Mouse (Mus musculus): Measurements from ENCODE around the gene AL732309.1.

DNA sequence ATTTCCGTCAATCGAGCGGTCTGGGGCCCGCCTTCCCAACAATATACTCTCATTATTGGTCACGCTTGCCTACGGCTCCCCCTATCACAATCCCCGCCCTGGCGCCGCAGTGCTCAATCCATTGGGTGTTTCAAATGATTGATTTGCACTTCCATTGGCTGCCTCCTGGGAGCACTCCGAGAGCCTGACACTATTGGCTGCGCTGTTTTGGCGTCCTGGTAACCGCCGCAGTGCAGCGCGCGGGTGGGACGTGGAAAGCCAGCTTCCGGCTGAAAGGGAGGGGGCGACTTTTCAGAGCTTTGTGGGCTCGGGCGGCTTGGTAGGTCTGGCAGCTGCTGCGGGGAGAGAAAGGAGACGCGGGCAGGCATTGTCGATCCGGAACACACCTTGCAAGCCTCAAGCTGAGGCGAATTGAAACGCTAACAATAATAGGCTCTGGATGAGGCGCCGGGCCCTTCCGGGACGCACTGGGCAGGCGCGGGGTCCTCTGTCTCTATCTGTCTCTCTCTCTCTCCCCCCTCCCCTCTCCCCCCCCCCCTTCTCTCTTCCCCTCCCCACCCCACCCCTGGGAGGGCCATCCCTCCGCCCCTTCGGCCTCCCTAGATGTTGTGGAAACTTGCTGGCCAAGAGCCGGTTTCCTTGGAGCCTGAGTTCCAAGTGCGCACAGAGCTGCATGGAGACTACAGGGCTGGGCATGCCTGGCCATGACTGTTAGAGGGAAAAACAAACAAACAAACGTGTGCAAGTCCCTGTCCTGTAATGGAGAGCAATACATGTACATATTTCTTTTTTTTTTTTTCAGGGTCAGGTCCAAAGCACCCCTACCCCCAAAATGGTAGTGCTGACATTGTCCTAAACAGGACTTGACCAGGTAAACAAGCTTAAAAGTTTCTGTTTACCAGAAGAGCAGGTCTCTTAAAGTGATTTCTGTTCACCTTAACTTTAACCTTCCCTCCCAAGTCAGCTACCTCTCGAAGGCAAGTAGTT, 21.6 kb downstream of the AL732309.1 start:
- TF ChIP-seq CTCF (IDR thresholded peaks at IDR 0.05; ENCODE audit: low read depth, low read length) (no peak), POLR2A (IDR thresholded peaks at IDR 0.05; ENCODE audit: insufficient read depth, low read length) (peak; percentile 45)
